Mouse (Mus musculus) liver, embryonic 14.5 days (tissue): ENCODE results near the gene Tmem51. TPM values are rescaled to one million over a fixed set of nuclear protein-coding genes. Genes with fewer than 3 reads are reported as not detected.

Source experiments
- ATAC-seq: fragments of 200-750 bp; cut with Nextera tagmentation; 2 replicates; pipeline ENCODE4 v1.8.0; 2017; ENCODE audit warnings: moderate number of reproducible peaks, mild to moderate bottlenecking, moderate library complexity; ENCODE audit not compliant: insufficient read depth
- DNase-seq, 3 experiments: peaks; one replicate each; pipeline ENCODE4 v3.0.0-alpha.2; 2012 to 2013; ENCODE audit warnings: low read depth in 3 of 3, low spot score in 3 of 3
- H3K27ac ChIP-seq: fragments of 300-500 bp; sonication (generic); 2 replicates; pipeline ENCODE4 v1.5.1; 2014; ENCODE audit warnings: moderate library complexity, mild to moderate bottlenecking, control low read depth, inconsistent platforms
- H3K27me3 ChIP-seq: fragments of 300-500 bp; sonication (generic); 2 replicates; pipeline ENCODE4 v1.6.1; 2014; ENCODE audit warnings: mild to moderate bottlenecking, low read length, moderate library complexity; ENCODE audit not compliant: control insufficient read depth, insufficient read depth
- H3K36me3 ChIP-seq: fragments of 300-500 bp; sonication (generic); replicated peaks from 2 replicates; pipeline ENCODE4 v1.6.1; 2014; ENCODE audit warnings: low read depth; ENCODE audit not compliant: control insufficient read depth, insufficient read depth
- H3K4me1 ChIP-seq, 2 experiments: fragments of 200-500 bp in 1 of 2; fragments of 300-500 bp in 1 of 2; sonication (generic) in 1 of 2; replicated peaks; 2 replicates each; pipeline ENCODE4 v1.6.1; 2012 to 2014; ENCODE audit warnings: antibody characterized with exemption in 1 of 2, inconsistent platforms in 1 of 2, low read length in 1 of 2; ENCODE audit not compliant: control insufficient read depth in 2 of 2, insufficient read depth in 2 of 2
- H3K4me2 ChIP-seq: fragments of 300-500 bp; sonication (generic); 2 replicates; pipeline ENCODE4 v1.6.1; 2014; ENCODE audit warnings: low read depth, mild to moderate bottlenecking, control low read depth, moderate library complexity
- H3K4me3 ChIP-seq, 2 experiments: fragments of 200-500 bp in 1 of 2; fragments of 300-500 bp in 1 of 2; sonication (generic) in 1 of 2; 2 replicates each; pipeline ENCODE4 v1.5.1; 2012 to 2014; ENCODE audit warnings: low read depth in 2 of 2, low read length in 2 of 2, mild to moderate bottlenecking in 2 of 2, control low read depth in 1 of 2, inconsistent platforms in 1 of 2, moderate library complexity in 1 of 2; ENCODE audit not compliant: insufficient read depth in 1 of 2
- H3K9ac ChIP-seq: fragments of 300-500 bp; sonication (generic); replicated peaks from 2 replicates; pipeline ENCODE4 v1.6.1; 2014; ENCODE audit warnings: mild to moderate bottlenecking, control low read depth, moderate library complexity
- H3K9me3 ChIP-seq: fragments of 300-500 bp; sonication (generic); 2 replicates; pipeline ENCODE4 v1.6.1; 2016; ENCODE audit warnings: low read length, mixed read lengths; ENCODE audit not compliant: control insufficient read depth
- CTCF ChIP-seq: IDR thresholded peaks from 2 replicates; pipeline ENCODE4 v1.5.1; 2016; ENCODE audit warnings: antibody characterized with exemption, low read depth, control low read depth
- EP300 ChIP-seq: IDR thresholded peaks from 2 replicates; pipeline ENCODE4 v1.6.1; 2016; ENCODE audit warnings: antibody characterized with exemption, low read depth
- WGBS: fragments of 180-500 bp; shearing (Covaris S2); extraction: QIAGEN DNeasy Blood & Tissue Kit; methylation state at CpG from one replicate; pipeline ENCODE4 v1.1.7; 2014; ENCODE audit not compliant: insufficient replicate concordance; 5-methylcytosine and 5-hydroxymethylcytosine counted together
- polyA plus RNA-seq, 2 experiments: library from polyadenylated mRNA; depleted of rRNA in 1 of 2; stranded (reverse) in 1 of 2; unstranded in 1 of 2; fragments of >200 nt; fragmentation: Nextera tagmentation in 1 of 2; extraction: Ambion mirVana in 1 of 2; gene quantifications; 2 replicates each; pipeline versions ENCODE4 v1.2.1 to v1.2.3; 2012 to 2014

Tmem51 gene
- polyA plus RNA-seq, 2 experiments, result 7.9 to 11.4 TPM

DNA sequence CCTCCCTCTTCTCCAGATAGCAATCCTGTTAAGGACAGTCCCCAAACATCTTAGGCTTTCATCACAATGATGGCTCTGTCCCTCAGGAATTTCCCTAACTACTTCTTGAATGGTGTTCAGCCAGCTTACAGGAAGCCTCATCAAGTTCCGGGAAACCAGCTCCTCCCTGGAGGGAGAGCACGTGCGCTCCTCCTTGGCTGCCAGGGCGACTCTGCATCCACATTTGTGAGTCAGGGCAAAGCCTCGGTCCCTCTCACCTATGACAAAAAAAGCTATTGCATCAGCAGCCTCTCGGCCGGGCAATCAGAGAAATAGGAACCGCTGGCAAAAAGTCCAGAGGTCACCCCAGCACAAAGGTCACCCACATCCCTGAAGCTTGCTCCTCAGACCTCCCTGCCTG, 13.3 kb downstream of the Tmem51 start:
- WGBS, result 9% methylated on average over 8 of the region's 8 CpGs
- ATAC-seq (peak; percentile 35; the same call in 1 of the 2 replicates), DNase-seq (no peak)
- Histone ChIP-seq H3K27me3 (no peaks in the 10 kb centered on the region; the same call in 1 of the 2 replicates), H3K9ac (no peak overlapping the region), H3K4me3 (no peak overlapping the region), H3K4me2 (no peak overlapping the region), H3K36me3 (no peaks in the 10 kb centered on the region), H3K9me3 (no peaks in the 10 kb centered on the region), H3K4me1 (peaks cover 7 to 29% of the 10 kb centered on the region in 2 experiments), H3K27ac (no peak overlapping the region)
- TF ChIP-seq CTCF, result no peak
- no peak for TF ChIP-seq EP300

DNA sequence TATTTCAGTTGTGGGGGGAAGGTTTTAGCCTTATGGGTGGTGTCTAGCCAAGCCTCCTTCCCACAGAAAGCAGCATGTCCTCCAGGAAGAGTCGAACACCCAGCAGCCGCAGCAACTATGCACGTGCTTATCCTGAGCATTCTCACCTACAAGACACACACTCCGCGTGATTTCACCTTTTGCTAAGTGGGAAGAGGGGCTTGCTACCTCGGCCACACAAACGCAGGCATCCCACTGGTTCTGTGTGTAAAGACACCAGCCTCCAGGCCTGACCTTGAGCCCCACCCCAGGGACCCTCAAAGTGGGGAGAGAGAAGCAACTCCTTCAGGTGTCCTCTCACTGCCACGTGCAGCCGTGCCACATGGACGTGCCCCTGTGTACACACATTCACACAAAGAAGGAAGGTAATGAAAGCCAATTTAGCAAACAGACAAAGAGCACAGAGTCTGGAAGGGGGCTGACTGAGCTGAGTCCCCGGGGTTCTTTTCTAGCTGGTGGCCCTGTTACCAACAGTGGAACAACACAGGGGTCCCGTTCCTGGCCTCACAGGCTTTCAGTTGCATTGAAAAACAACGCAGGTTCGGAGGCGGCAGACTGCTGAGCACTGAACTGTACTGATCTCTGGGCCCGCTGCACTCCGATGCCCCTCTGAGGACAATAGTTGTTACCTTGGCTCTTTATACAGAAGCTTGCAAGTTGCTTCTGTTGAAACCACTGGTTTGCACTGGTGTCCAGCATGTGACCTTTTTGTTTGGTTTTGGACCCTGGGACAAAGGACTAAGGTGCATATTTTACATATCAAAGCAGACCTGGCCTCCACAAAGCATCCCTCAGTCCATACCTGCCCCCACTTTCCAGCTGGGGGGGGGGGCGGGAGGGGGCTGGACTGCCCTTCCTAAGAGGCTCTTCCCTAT, 14.9 kb downstream of the Tmem51 start:
- no peak for DNase-seq
- Histone ChIP-seq H3K4me1 (peaks cover 15 to 34% of the 10 kb centered on the region in 2 experiments), H3K27ac (no peak overlapping the region; the same call in 1 of the 2 replicates), H3K36me3 (no peaks in the 10 kb centered on the region), H3K4me2 (no peak overlapping the region), H3K9ac (no peak overlapping the region), H3K4me3 (no peak overlapping the region), H3K27me3 (no peaks in the 10 kb centered on the region; the same call in 1 of the 2 replicates), H3K9me3 (no peaks in the 10 kb centered on the region)
- TF ChIP-seq EP300, result no peak
- TF ChIP-seq CTCF, result no peak
- peak; percentile 36; the same call in 1 of the 2 replicates for ATAC-seq
- 45% methylated on average over 18 of the region's 18 CpGs for WGBS

DNA sequence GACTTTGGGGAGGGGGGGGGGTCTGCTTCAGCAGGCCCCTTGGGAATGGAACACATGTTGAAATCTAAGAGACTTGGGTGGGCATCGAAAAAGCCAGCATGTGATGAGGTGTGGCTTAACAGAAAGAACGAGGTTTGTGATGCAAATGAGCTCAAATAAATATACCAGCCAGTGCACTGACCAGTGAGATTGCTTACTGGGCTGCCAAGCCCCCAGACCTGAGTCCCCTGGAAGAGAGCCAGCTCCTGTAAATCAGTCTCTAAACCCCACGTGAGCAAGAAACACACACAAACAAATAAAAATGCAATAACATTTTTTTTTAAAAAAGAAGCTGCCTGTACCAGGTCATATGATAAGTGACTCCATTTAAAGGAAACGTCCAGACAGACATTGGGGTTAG, 17.5 kb downstream of the Tmem51 start:
- Histone ChIP-seq H3K4me2 (no peak overlapping the region), H3K4me1 (peaks cover 15 to 34% of the 10 kb centered on the region in 2 experiments)
- TF ChIP-seq EP300, result no peak
- TF ChIP-seq CTCF, result no peak

DNA sequence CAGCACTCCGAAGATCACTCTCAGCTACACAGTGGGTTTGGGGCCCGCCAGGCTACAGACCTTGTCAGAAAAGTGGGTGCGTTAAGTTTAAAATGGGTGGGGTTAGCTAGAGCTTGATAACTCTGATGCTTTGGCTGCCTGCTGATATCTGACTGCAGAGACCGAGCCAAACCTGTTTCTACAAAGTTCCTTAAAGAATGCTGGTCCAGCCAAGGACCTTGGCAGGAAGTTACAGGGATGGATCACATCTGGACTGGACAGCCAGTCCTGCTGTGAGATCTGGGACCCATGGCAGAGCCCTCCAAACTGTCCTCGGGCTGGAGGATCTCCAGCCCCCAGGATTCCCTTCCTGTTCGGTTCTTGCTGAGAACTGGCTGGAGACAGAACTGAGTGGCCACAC, 18.3 kb downstream of the Tmem51 start:
- H3K36me3 ChIP-seq, result no peaks in the 10 kb centered on the region
- no peaks in the 10 kb centered on the region; the same call in 1 of the 2 replicates for H3K27me3 ChIP-seq
- H3K4me2 ChIP-seq, result peak overlapping the region; percentile 41
- H3K4me1 ChIP-seq, result peaks cover 12 to 30% of the 10 kb centered on the region in 2 experiments
- TF ChIP-seq EP300 (no peak), CTCF (no peak)
- 24% methylated on average over 6 of the region's 6 CpGs for WGBS
- H3K9me3 ChIP-seq, result no peaks in the 10 kb centered on the region
- DNase-seq, result no peak
- no peak overlapping the region for H3K27ac ChIP-seq
- peak; percentile 27 for ATAC-seq
- H3K9ac ChIP-seq, result no peak overlapping the region
- no peak overlapping the region for H3K4me3 ChIP-seq

More for the DNA sequence above, 17.5 kb downstream of the Tmem51 start:
- no peak overlapping the region for H3K27ac ChIP-seq
- DNase-seq, result no peak
- no peaks in the 10 kb centered on the region; the same call in 1 of the 2 replicates for H3K27me3 ChIP-seq
- no peaks in the 10 kb centered on the region for H3K9me3 ChIP-seq
- H3K9ac ChIP-seq, result no peak overlapping the region
- WGBS, result 43% methylated on average over 4 of the region's 4 CpGs
- no peak overlapping the region for H3K4me3 ChIP-seq
- H3K36me3 ChIP-seq, result no peaks in the 10 kb centered on the region
- ATAC-seq, result no peak

DNA sequence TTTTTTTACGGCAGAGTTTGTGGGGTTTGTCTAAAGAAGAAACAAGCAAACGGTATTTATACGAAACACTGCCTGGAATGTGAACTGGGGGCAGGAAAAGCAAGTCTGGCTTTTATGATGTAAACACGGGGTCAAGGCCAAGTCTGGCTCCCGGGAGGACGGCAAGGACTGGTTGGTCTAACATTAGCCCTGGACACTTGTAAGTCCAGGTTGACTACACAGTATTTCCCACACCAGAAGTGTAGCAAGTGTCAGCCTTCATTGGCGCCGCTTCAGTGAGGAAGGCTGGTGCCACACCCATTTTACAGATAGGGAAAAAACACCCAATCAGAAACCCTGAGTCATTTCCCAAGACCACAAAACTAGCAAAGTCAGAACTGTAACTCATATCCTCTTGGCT, 18.8 kb downstream of the Tmem51 start:
- no peak overlapping the region for H3K4me3 ChIP-seq
- no peaks in the 10 kb centered on the region for H3K9me3 ChIP-seq
- ATAC-seq, result peak; percentile 22; the same call in 1 of the 2 replicates
- no peak overlapping the region for H3K27ac ChIP-seq
- H3K36me3 ChIP-seq, result no peaks in the 10 kb centered on the region
- 50% methylated on average over 8 of the region's 8 CpGs for WGBS
- H3K27me3 ChIP-seq, result no peaks in the 10 kb centered on the region
- H3K9ac ChIP-seq, result no peak overlapping the region
- peak overlapping the region; percentile 41 for H3K4me2 ChIP-seq
- DNase-seq, result no peak
- peaks cover 12 to 27% of the 10 kb centered on the region in 2 experiments for H3K4me1 ChIP-seq
- TF ChIP-seq EP300, result no peak
- TF ChIP-seq CTCF, result no peak
